Mouse (Mus musculus): ENCODE measurements at regions not wholly inside any gene's neighbourhood (a gene's known extent, or its start where the extent isn't known, plus 50 kb on each side); places are given as distances from the start of the nearest gene placed in this dataset.
"Not testable (repeated sequence)": the region's sequence is repeated elsewhere in the genome, so short reads cannot be mapped to it uniquely, and the experiment has no call there.

DNA sequence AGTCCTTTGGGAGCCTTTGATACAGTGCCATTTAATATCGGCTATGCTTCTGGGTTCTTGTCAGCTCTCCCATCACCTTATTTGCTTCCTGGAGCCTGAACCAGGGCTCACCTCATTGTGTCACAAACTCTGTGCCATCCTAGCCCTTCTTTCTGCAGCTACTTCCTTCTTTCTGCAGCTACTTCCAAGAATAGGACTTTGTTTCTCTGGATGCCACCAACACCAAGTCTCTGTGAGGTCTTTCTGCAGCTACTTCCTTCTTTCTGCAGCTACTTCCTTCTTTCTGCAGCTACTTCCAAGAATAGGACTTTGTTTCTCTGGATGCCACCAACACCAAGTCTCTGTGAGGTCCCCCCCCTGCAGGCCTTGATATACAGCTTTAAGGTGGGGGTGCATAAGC, 107.8 kb downstream of the Adra2a start:
- 97% methylated on average over 1 of the region's 1 CpGs for WGBS

DNA sequence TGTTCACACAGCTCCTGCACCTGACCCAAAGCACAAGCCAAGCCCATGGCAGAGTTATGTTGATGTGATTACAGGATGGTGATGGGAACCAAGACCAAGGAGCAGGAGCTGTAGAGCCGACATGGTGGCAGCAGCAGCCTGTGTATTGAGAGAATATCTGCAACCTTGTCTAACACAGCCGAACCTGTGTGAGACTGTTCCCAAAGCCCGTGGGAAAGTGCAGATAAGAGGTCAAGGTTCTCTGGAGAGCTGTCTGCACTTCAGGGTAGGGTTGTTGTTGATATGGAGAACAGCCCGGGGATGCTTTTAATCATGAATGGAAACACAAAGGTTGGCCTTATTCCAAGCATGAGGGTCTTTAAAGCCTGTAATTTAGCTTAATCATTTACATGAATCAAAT, 110.4 kb downstream of the Adra2a start:
- H3K4me1 ChIP-seq: no peaks in the 10 kb centered on the region
- H3K36me3 ChIP-seq: no peaks in the 10 kb centered on the region
- 69% methylated on average over 4 of the region's 4 CpGs for WGBS
- H3K4me3 ChIP-seq (replicated peaks): no peak overlapping the region
- no peaks in the 10 kb centered on the region for H3K9me3 ChIP-seq (replicated peaks)
- no peaks in the 10 kb centered on the region for H3K27me3 ChIP-seq (replicated peaks)
- H3K27ac ChIP-seq (replicated peaks): no peak overlapping the region
- no peak for ATAC-seq (ENCODE audit: low FRiP score)
- H3K9ac ChIP-seq (replicated peaks): no peak overlapping the region
- H3K4me2 ChIP-seq: no peak overlapping the region

More for the DNA sequence above, 107.8 kb downstream of the Adra2a start:
- not testable (repeated sequence) for H3K36me3 ChIP-seq; H3K27me3 ChIP-seq (replicated peaks); H3K4me3 ChIP-seq (replicated peaks); H3K4me1 ChIP-seq; H3K9ac ChIP-seq (replicated peaks); ATAC-seq (ENCODE audit: low FRiP score); H3K9me3 ChIP-seq (replicated peaks); H3K27ac ChIP-seq (replicated peaks); H3K4me2 ChIP-seq

DNA sequence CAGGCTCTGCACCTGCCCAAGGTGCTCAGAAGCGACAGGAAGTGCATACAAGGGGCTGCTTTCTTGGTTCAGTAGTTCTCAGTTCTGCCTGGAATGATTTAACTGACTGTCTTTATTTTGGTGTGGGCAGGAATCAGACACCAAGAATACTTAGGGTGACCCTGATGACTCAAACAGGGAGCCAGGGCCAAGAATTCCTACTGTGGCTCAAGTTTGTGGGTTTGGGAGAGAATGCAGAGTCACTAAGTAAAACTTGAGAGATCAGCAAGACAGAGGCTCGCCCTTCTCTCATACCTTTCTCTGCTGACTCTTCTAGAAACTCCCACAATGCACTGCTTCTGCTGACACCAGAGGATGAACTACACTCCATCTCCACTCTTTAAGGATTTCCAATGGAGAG, 126.4 kb downstream of the Adra2a start:
- H3K4me1 ChIP-seq: peaks cover 7% of the 10 kb centered on the region
- no peak overlapping the region for H3K4me3 ChIP-seq (replicated peaks)
- 61% methylated on average over 2 of the region's 2 CpGs for WGBS
- H3K27me3 ChIP-seq (replicated peaks): no peaks in the 10 kb centered on the region
- no peak overlapping the region; the same call in 1 of the 2 replicates for H3K4me2 ChIP-seq
- no peaks in the 10 kb centered on the region for H3K9me3 ChIP-seq (replicated peaks)
- no peak for ATAC-seq (ENCODE audit: low FRiP score)
- H3K36me3 ChIP-seq: no peaks in the 10 kb centered on the region
- no peak overlapping the region for H3K9ac ChIP-seq (replicated peaks)
- no peak overlapping the region for H3K27ac ChIP-seq (replicated peaks)

DNA sequence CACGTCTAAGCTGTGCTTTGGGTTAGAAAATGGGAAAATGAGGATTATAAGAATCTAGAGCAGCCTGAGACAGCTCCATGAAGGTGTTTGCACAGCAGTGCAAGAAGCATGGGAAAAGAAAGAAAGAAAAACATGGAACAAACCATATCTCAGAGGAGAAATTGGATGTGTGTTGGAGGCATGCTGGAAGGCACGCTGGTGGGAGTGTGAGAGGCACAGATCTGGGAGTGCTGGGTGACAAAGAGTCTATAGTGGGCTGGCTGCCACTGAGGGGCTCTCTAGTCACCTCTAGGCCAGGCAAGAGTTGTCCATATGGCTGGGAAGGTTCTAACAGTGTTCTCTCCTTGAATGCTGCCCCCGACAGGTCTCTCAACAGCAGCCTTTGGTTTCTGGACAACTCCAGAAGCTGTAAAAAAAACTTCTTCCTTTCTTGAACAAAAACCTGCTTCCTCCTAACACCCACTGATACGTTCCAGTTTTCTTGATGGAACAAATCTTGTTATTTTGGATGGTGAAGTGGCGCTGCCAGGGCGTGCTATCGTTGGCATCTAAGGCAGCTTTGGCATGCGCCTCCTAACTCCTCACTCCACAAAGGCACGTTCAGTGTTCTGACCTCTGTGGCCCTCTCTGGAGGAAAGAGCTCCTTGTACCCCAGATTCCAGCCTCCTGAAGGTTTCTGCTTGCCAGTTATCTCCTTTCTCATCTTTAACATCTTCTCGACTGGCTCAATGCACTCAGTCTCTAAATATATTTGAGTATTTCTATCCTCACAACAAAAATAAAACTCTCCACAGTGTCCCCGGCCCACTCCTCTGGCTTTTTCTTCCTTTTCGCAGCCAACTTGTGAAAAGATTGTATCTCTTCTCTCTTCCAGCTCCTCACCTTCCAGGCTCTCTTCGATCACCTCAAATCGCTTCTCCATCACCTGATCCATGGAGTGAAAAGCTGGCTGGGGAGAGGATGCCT, 130.4 kb downstream of the Adra2a start:
- H3K9me3 ChIP-seq (replicated peaks): no peaks in the 10 kb centered on the region
- H3K27me3 ChIP-seq (replicated peaks): no peaks in the 10 kb centered on the region
- ATAC-seq (ENCODE audit: low FRiP score): no peak
- peaks cover 7% of the 10 kb centered on the region for H3K4me1 ChIP-seq
- H3K9ac ChIP-seq (replicated peaks): no peak overlapping the region
- WGBS: 93% methylated on average over 14 of the region's 14 CpGs
- H3K4me2 ChIP-seq: no peak overlapping the region
- H3K36me3 ChIP-seq: no peaks in the 10 kb centered on the region
- no peak overlapping the region for H3K27ac ChIP-seq (replicated peaks)
- H3K4me3 ChIP-seq (replicated peaks): no peak overlapping the region

DNA sequence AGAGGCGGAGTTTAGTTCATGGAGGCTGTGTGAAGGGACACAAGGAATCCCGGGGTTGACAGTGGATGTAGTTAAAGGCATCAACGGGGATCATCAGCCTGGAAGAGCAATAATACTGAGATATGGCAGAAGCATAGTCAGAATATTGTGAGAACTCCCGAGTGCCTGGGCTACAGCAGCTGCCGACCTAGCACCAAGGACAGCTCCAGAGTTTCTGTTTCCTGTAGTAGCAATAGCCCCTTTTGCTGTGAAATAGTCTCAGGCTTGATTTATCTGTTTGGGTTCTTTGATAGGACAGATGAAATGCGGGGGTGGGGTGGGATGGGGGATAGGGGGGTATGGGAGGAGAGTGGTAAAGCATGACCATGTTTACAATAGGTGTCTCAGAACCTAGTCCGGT, 131.8 kb downstream of the Adra2a start:
- Histone ChIP-seq H3K27me3 (replicated peaks) (no peaks in the 10 kb centered on the region), H3K36me3 (no peaks in the 10 kb centered on the region), H3K4me3 (replicated peaks) (no peak overlapping the region), H3K4me2 (no peak overlapping the region), H3K4me1 (peaks cover 4% of the 10 kb centered on the region), H3K9me3 (replicated peaks) (no peaks in the 10 kb centered on the region), H3K9ac (replicated peaks) (no peak overlapping the region), H3K27ac (replicated peaks) (no peak overlapping the region)
- WGBS: 48% methylated on average over 7 of the region's 7 CpGs
- ATAC-seq (ENCODE audit: low FRiP score): no peak

DNA sequence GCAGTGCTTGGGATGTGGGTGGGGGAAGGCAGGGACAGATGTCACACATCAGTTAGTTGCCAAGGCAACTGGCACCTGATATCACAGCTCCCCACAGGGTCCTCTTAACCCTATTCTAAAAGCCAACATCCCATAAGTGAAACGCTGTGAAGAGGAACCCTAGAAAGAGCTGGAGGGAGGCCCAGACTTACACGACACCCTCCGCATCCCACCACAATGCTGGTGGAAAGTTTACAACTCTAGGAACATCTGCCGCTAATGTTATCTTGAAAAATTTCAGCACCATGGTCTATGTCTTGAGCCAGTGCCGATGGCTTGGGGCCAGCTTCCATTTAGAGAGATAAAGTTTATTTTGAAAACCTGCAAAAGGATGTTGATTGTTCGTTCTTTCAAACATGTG, 133.5 kb downstream of the Adra2a start:
- H3K4me3 ChIP-seq (replicated peaks): no peak overlapping the region
- no peak overlapping the region for H3K9ac ChIP-seq (replicated peaks)
- no peak overlapping the region for H3K27ac ChIP-seq (replicated peaks)
- no peaks in the 10 kb centered on the region for H3K36me3 ChIP-seq
- no peak overlapping the region for H3K4me2 ChIP-seq
- WGBS: 63% methylated on average over 6 of the region's 6 CpGs
- no peaks in the 10 kb centered on the region for H3K9me3 ChIP-seq (replicated peaks)
- H3K4me1 ChIP-seq: no peaks in the 10 kb centered on the region
- ATAC-seq (ENCODE audit: low FRiP score): no peak
- H3K27me3 ChIP-seq (replicated peaks): no peaks in the 10 kb centered on the region

DNA sequence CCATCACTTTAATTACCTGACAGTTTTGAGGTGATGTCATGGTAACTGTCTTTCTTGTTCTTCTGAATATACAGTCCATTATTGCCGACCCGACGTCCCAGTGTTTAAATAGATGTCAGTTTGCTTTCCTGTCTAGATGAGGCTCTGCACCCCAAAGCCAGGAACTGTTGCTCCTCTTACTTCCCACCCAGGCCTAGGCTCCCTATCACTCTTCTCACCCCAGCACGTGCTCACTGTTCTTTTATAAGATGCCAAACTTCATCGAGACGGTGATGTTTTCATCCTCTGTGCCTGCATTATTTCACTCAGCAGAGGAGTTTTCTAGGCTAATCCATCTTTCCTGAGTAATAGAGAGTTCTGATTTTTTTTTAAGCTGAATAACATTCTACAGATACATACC, 156.5 kb downstream of the Adra2a start:
- H3K4me2 ChIP-seq: no peak overlapping the region
- 72% methylated on average over 6 of the region's 6 CpGs for WGBS
- peaks cover 8% of the 10 kb centered on the region; the same call in 1 of the 2 replicates for H3K4me1 ChIP-seq
- no peak overlapping the region for H3K27ac ChIP-seq (replicated peaks)
- H3K36me3 ChIP-seq: no peaks in the 10 kb centered on the region
- no peaks in the 10 kb centered on the region for H3K27me3 ChIP-seq (replicated peaks)
- ATAC-seq (ENCODE audit: low FRiP score): no peak
- H3K9ac ChIP-seq (replicated peaks): no peak overlapping the region
- H3K9me3 ChIP-seq (replicated peaks): no peaks in the 10 kb centered on the region
- H3K4me3 ChIP-seq (replicated peaks): no peak overlapping the region

DNA sequence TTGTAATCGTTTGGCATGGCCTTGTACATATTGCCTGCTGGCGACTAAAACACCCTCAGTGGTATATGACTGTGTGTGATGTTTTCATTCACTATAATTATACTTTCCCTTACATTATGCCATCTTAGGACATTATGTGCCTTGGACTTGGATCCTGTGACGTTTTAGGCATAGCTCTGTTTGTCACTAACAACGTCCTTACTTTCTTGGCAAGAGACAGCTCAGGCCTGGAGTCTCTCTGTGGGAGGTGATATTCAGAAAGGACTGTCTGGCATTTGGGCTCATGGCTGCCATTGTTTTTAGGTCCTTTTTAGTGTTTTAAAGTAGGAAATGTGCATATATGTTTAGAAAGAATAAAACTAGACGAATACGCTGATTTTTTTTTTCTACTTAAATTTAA, 158.5 kb downstream of the Adra2a start:
- H3K9me3 ChIP-seq (replicated peaks): no peaks in the 10 kb centered on the region
- WGBS: 79% methylated on average over 6 of the region's 6 CpGs
- H3K4me1 ChIP-seq: no peaks in the 10 kb centered on the region
- no peaks in the 10 kb centered on the region for H3K36me3 ChIP-seq
- H3K4me3 ChIP-seq (replicated peaks): no peak overlapping the region
- ATAC-seq (ENCODE audit: low FRiP score): no peak
- no peak overlapping the region for H3K9ac ChIP-seq (replicated peaks)
- H3K27ac ChIP-seq (replicated peaks): no peak overlapping the region
- no peaks in the 10 kb centered on the region for H3K27me3 ChIP-seq (replicated peaks)
- H3K4me2 ChIP-seq: no peak overlapping the region

DNA sequence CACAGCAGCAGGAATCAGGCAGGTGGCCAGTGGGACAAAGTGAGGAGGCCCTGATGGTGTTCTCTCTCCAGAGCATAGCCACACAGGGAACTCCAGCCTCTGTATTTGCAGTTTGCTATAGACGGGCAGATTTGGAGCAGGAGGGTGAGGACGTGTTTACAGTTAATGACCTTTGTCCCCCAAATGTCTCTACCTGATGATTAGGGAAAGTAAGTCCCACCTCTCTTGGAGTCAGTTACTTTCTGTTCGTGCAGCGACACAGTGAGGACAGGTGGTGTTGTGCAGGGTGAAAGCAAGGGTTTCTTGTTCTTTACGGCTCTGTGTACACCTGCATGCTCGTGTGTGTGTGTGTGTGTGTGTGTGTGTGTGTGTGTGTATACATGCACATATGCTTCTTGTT, 162.9 kb downstream of the Adra2a start:
- Histone ChIP-seq H3K9ac (replicated peaks) (no peak overlapping the region), H3K9me3 (replicated peaks) (no peaks in the 10 kb centered on the region), H3K4me2 (no peak overlapping the region), H3K27me3 (replicated peaks) (no peaks in the 10 kb centered on the region), H3K27ac (replicated peaks) (no peak overlapping the region), H3K36me3 (no peaks in the 10 kb centered on the region), H3K4me1 (no peaks in the 10 kb centered on the region), H3K4me3 (replicated peaks) (no peak overlapping the region)
- no peak for ATAC-seq (ENCODE audit: low FRiP score)
- 77% methylated on average over 6 of the region's 6 CpGs for WGBS

DNA sequence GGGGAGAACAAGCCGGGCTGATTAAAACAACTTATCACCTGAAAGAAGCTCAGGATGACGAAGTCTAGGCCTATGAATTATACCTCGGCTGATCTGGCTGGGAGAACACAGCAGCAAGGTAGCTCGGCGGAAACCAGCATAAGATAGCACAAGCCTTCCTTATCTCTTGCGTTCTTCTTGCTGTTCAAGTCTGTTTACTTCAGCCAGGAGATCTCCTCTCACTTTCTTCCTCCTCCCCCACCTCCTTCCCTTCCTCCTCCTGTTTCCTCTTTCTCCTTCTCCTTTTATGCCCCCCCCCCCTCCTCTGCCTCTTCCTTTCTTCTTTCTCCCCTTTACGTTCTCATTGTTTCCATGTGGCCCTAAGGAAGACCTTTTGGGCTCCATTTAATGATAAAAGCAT, 168.2 kb downstream of the Adra2a start:
- H3K4me1 ChIP-seq: no peaks in the 10 kb centered on the region
- H3K9ac ChIP-seq (replicated peaks): no peak overlapping the region
- no peak overlapping the region for H3K4me2 ChIP-seq
- H3K27ac ChIP-seq (replicated peaks): no peak overlapping the region
- H3K36me3 ChIP-seq: no peaks in the 10 kb centered on the region
- ATAC-seq (ENCODE audit: low FRiP score): no peak
- H3K27me3 ChIP-seq (replicated peaks): no peaks in the 10 kb centered on the region
- H3K4me3 ChIP-seq (replicated peaks): no peak overlapping the region
- no peaks in the 10 kb centered on the region for H3K9me3 ChIP-seq (replicated peaks)
- WGBS: 81% methylated on average over 7 of the region's 7 CpGs

DNA sequence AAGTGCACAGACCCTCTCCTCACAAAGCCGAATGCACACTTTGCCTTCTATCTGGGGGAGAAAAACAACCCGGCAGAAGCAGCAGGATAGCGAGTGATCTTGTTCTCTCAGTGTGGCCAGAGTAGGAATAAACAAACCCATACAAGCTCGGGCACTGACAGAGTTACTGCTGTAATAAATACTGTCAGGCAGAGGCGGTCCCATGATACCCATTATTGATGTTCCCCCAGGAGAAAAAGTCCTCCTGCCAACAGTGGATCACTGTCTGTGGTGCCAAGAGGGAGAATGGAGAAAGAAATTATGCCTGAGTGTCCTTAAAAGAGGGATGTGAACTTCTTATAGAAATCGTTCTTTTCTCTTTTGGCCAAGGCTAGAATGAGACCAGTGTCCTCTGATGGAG, 200.2 kb downstream of the Adra2a start:
- ATAC-seq (ENCODE audit: low FRiP score): peak; percentile 63; the same call in 1 of the 2 replicates
- 36% methylated on average over 6 of the region's 6 CpGs for WGBS

DNA sequence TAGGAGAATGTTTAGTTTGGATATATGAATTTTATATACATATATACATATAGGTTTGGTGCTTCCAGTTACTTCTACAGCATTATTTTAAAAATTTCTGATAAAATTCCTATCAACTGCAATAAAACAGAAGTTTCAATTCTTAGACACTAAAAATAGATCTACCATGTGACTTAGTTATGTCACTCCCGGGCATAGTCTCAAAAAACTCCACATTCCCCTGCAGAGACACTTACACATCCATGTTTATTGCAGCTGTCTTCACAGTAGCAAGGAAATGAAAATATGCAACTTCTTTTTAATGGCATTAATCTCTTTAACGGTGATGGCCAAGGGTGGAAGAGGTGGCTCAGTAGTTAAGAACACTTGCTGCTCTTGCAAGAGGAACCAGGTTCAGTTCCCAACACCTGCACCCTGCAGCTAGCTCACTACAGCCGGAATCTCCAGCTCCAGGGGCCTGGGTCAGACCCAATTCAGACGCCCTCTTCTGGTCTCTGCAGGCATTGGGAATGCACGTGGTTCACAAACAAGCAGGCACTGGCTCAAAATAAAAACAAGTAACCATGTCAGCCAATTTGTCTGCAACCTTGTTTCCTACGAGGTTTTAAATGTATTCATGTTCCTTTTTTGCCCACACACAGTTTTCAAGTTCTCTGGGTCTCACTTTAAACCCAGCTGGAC, 204.4 kb downstream of the Adra2a start:
- H3K9ac ChIP-seq (replicated peaks): no peak overlapping the region
- no peak for ATAC-seq (ENCODE audit: low FRiP score)
- 27% methylated on average over 6 of the region's 6 CpGs for WGBS
- H3K27ac ChIP-seq (replicated peaks): no peak overlapping the region
- H3K9me3 ChIP-seq (replicated peaks): no peaks in the 10 kb centered on the region
- peaks cover 23% of the 10 kb centered on the region for H3K4me1 ChIP-seq
- no peak overlapping the region for H3K4me2 ChIP-seq
- H3K36me3 ChIP-seq: no peaks in the 10 kb centered on the region
- no peaks in the 10 kb centered on the region for H3K27me3 ChIP-seq (replicated peaks)
- H3K4me3 ChIP-seq (replicated peaks): no peak overlapping the region

More for the DNA sequence above, 200.2 kb downstream of the Adra2a start:
- Histone ChIP-seq H3K9me3 (replicated peaks) (no peaks in the 10 kb centered on the region), H3K27me3 (replicated peaks) (no peaks in the 10 kb centered on the region), H3K36me3 (no peaks in the 10 kb centered on the region), H3K4me2 (no peak overlapping the region), H3K9ac (replicated peaks) (no peak overlapping the region), H3K4me1 (peaks cover 23% of the 10 kb centered on the region), H3K27ac (replicated peaks) (no peak overlapping the region; the same call in 1 of the 2 replicates), H3K4me3 (replicated peaks) (no peak overlapping the region)

Measured in neural tube, embryonic 15.5 days (tissue).